Mouse (Mus musculus) kidney, embryonic 16.5 days (tissue): ENCODE data around the gene Depdc1a. TPM values are rescaled to one million over a fixed set of nuclear protein-coding genes. Genes with fewer than 3 reads are reported as not detected.

Experiments
- polyA plus RNA-seq: library from polyadenylated mRNA; unstranded; fragments of >200 nt; fragmentation: Nextera tagmentation; extraction: Ambion mirVana; gene quantifications from 2 replicates; pipeline ENCODE4 v1.2.1, GENCODE M21; 2015

Depdc1a gene
- polyA plus RNA-seq, 1 experiment from 2014 or later, result 34.5 TPM

Other genes starting within 250 kb of the Depdc1a start
- gene Rpe65, start 103.7 kb downstream of the Depdc1a start, polyA plus RNA-seq, result not detected in 2 replicates